Mouse (Mus musculus): ENCODE data around the gene Mtmr12. TPM values are rescaled to one million over a fixed set of nuclear protein-coding genes. Genes with fewer than 3 reads are reported as not detected.

The Mtmr12 gene
- polyA plus RNA-seq, 1 experiment from 2014 or later, result 15.2 TPM

DNA sequence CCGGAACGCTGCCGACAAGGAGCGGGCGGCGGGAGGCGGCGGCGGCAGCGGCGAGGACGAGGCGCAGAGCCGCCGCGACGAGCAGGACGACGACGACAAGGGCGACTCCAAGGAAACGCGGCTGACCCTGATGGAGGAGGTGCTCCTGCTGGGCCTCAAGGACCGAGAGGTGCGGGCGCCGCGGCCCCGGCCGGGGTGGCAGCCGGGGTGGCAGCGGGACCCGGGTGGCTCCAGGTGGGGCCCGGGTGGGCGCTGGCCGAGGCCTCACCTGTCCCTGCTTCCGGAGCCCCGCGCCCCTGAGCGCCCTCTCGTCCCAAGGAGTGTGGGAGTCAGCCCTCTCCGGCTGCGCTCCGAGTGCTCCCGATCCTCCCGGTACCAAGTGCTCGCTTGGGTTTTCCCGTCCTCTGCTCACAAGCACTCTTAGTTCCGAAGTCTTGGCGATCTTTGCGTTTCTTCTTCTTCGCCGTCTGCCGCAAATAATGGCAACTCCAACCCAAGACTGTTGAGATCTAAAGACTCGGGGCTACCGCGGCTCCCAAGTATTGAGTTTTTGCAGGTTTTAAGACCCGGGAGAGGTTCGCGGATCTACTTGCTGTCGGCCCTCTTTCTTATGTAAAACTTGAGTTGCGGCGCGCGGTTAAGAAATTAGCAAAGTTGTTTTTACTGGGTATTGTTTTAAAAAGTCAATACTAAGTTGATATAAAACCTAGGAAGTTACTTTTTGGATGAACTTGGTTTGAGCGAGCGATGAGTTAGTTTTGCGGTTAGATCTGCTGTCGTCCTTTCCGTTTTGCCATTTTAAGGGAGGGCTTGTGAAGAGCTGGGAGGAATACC lies 117.2 kb downstream of the Mtmr12 start, which contains the start of gene 1810049J17Rik:
TSS of gene 1810049J17Rik (minus strand) at position 112 of the 834 bp plus-strand sequence.
- H3K27ac ChIP-seq (ENCODE audit: low read depth, low read length), result peak within 1 kb of the TSS; percentile 92
- WGBS, result under 1% methylated on average over 57 of the region's 70 CpGs
- peak within 1 kb of the TSS; percentile 95 for H3K9ac ChIP-seq (ENCODE audit: low read depth, low read length)
- no peaks in the 10 kb centered on the region for H3K4me1 ChIP-seq (replicated peaks; ENCODE audit: control insufficient read depth, insufficient read depth, low read length)
- H3K4me2 ChIP-seq (replicated peaks; ENCODE audit: low read depth, low read length), result peak within 1 kb of the TSS; percentile 80
- no peaks in the 10 kb centered on the region for H3K36me3 ChIP-seq (ENCODE audit: control insufficient read depth, insufficient read depth, low read length)
- peak; percentile 68 for DNase-seq (ENCODE audit: low spot score)
- ATAC-seq (ENCODE audit: low FRiP score), result peak; percentile 39
- no peaks in the 10 kb centered on the region for H3K27me3 ChIP-seq (ENCODE audit: control insufficient read depth, insufficient read depth, low read length)
- H3K4me3 ChIP-seq (ENCODE audit: low read depth, low read length), result peak within 1 kb of the TSS; percentile 98
- no peaks in the 10 kb centered on the region for H3K9me3 ChIP-seq (ENCODE audit: control insufficient read depth, low read length)

DNA sequence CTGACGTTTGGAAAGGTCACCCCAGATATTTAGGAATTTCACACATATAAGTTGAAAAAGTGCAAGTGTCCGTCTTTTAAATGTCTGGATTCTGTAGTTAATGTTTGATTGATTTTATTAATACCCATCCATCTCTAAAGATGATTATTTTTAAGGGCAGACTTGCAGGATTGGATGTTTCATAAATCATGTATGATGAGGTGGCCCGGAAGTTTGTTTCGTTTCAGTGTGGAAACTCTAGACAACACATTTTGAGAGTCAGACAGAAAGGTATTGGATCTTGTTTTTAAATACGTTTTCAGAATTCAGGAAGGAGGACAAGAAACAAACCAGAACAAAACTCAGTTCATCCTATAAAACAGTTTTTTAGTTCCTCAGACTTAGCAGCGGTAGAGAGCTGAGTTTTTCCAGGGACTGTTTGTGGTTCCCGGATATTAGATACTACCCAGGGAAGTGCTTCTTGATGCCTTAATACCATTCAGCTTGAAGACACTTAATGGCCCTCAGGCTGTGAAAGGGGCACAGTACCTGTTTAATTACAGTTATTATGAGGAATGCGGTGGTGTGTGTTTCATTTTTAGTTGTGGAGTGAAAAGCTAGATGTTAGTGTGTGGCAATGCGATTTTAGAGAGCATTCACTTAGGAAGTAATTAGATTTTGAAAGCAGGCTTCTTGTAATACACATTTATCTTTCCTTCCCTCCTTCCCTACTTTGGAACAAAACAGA lies 118.0 kb downstream of the Mtmr12 start:
- Histone ChIP-seq H3K27me3 (ENCODE audit: control insufficient read depth, insufficient read depth, low read length) (no peaks in the 10 kb centered on the region), H3K9me3 (ENCODE audit: control insufficient read depth, low read length) (no peaks in the 10 kb centered on the region), H3K36me3 (ENCODE audit: control insufficient read depth, insufficient read depth, low read length) (no peaks in the 10 kb centered on the region), H3K4me3 (ENCODE audit: low read depth, low read length) (peak overlapping the region; percentile 98), H3K9ac (ENCODE audit: low read depth, low read length) (peak overlapping the region; percentile 95; the same call in 1 of the 2 replicates), H3K4me1 (replicated peaks; ENCODE audit: control insufficient read depth, insufficient read depth, low read length) (no peaks in the 10 kb centered on the region), H3K27ac (ENCODE audit: low read depth, low read length) (no peak overlapping the region), H3K4me2 (replicated peaks; ENCODE audit: low read depth, low read length) (peak overlapping the region; percentile 80)
- WGBS, result 25% methylated on average over 9 of the region's 9 CpGs
- DNase-seq (ENCODE audit: low spot score) (peak; percentile 10), ATAC-seq (ENCODE audit: low FRiP score) (no peak)

MicroRNA genes within 50 kb of the gene (microRNA counts, 519-probe panel; counts per million panel counts)
- microRNA mmu-miR-1898, result not detected

Other genes with a start within 250 kb of the Mtmr12 start
- gene Sub1, start 208.0 kb upstream of the Mtmr12 start, polyA plus RNA-seq (2014; fragmentation: Nextera tagmentation; extraction: Ambion mirVana), result 722 and 727 TPM in 2 replicates
- 142 and 165 TPM in 2 replicates for gene Zfr, start 87.2 kb upstream of the Mtmr12 start, polyA plus RNA-seq (2014; fragmentation: Nextera tagmentation; extraction: Ambion mirVana)
- gene Golph3, start 116.4 kb downstream of the Mtmr12 start, polyA plus RNA-seq (2014; fragmentation: Nextera tagmentation; extraction: Ambion mirVana), result 110 TPM in 2 replicates
- gene 1810049J17Rik, start 116.9 kb downstream of the Mtmr12 start, polyA plus RNA-seq (2014; fragmentation: Nextera tagmentation; extraction: Ambion mirVana), result 1.0 TPM in 1 of 2 replicates, not detected in the other

Data from hindbrain, embryonic 11.5 days (tissue).